Comparison of ENCODE assay signal across 15 mouse cellular contexts in genomic region chr14:118794196-118794595, GRCm38 (mm10). TPM values are rescaled to one million over a fixed set of nuclear protein-coding genes. Genes with fewer than 3 reads are reported as not detected.
DNase-seq lines count a peak whose midpoint lies in the region; ATAC-seq lines count a peak whose summit lies in the region.
"Had no signal": no experiment of that assay in that cellular context is flagged by ENCODE, and none has a peak within 500 bp of the region (broad histone marks: within the 10 kb centered on the region; RNA-seq: fewer than 3 reads in every experiment).

No protein-coding gene starts in this region.

- H3K9ac ChIP-seq in kidney, embryonic 14.5 days (ENCODE audit: low read depth, low read length), result no peak overlapping the region
- no peak overlapping the region for H3K9ac ChIP-seq in kidney, embryonic 16.5 days (replicated peaks; ENCODE audit: low read length)
- no peak overlapping the region for H3K9ac ChIP-seq in liver, embryonic 12.5 days
- H3K9ac ChIP-seq: embryonic facial prominence, embryonic 12.5 days; neural tube, embryonic 13.5 days had no signal

- H3K27ac ChIP-seq in kidney, embryonic 14.5 days (ENCODE audit: low read depth, low read length), result no peak overlapping the region
- H3K27ac ChIP-seq in kidney, embryonic 16.5 days (ENCODE audit: low read length), result no peak overlapping the region
- H3K27ac ChIP-seq in liver, embryonic 12.5 days, result peak overlapping the region; percentile 100
- H3K27ac ChIP-seq: embryonic facial prominence, embryonic 12.5 days; neural tube, embryonic 13.5 days had no signal

- WGBS in kidney, embryonic 14.5 days, result 64% methylated on average over 1 of the region's 1 CpGs
- WGBS in kidney, embryonic 16.5 days, result 63% methylated on average over 1 of the region's 1 CpGs
- 35% methylated on average over 1 of the region's 1 CpGs for WGBS in liver, embryonic 12.5 days (ENCODE audit: insufficient replicate concordance)

- no peak overlapping the region for H3K4me2 ChIP-seq in kidney, embryonic 14.5 days (replicated peaks; ENCODE audit: low read depth, low read length)
- no peak overlapping the region for H3K4me2 ChIP-seq in kidney, embryonic 16.5 days (replicated peaks; ENCODE audit: low read depth, low read length)
- no peak overlapping the region for H3K4me2 ChIP-seq in liver, embryonic 12.5 days
- H3K4me2 ChIP-seq: embryonic facial prominence, embryonic 12.5 days; heart, embryonic 11.5 days; neural tube, embryonic 13.5 days had no signal

- H3K4me3 ChIP-seq in kidney, embryonic 14.5 days (ENCODE audit: low read length), result no peak overlapping the region
- H3K4me3 ChIP-seq in kidney, embryonic 16.5 days (ENCODE audit: low read length), result no peak overlapping the region
- H3K4me3 ChIP-seq in liver, embryonic 12.5 days, result no peak overlapping the region
- H3K4me3 ChIP-seq: embryonic facial prominence, embryonic 12.5 days; megakaryocyte, embryonic 14.5 days; neural tube, embryonic 13.5 days had no signal

- ATAC-seq in kidney, embryonic 14.5 days (ENCODE audit: low FRiP score, low TSS enrichment), result 0 out of 2 replicates have a peak, but pooled peaks have one; percentile 50
- no peak for ATAC-seq in kidney, embryonic 16.5 days (ENCODE audit: low FRiP score, low TSS enrichment)
- ATAC-seq in liver, embryonic 12.5 days, result no peak
- ATAC-seq: lung, postnatal 0 days had no signal

- H3K36me3 ChIP-seq in kidney, embryonic 14.5 days (ENCODE audit: control insufficient read depth, insufficient read depth, low read length), result no peaks in the 10 kb centered on the region
- no peaks in the 10 kb centered on the region for H3K36me3 ChIP-seq in kidney, embryonic 16.5 days (ENCODE audit: insufficient read depth, low read length)
- H3K36me3 ChIP-seq in liver, embryonic 12.5 days, result no peaks in the 10 kb centered on the region
- H3K36me3 ChIP-seq: embryonic facial prominence, embryonic 12.5 days; neural tube, embryonic 13.5 days had no signal

- peak; percentile 62 for DNase-seq in ZHBTc4 (ENCODE audit: low read depth, low spot score)
- DNase-seq in naive thymus-derived CD4-positive, alpha-beta T cell, adult 2 months (ENCODE audit: low read depth), result peak; percentile 9
- no peak for DNase-seq in adrenal gland, adult (ENCODE audit: inconsistent age in 2 of 2, low spot score in 1 of 2)
- no peak for DNase-seq in cerebellum, adult 9-10 months
- DNase-seq: adrenal gland, adult 2 months; cerebellum, adult 2 months; gastrocnemius, postnatal 14 days had no signal

- H3K9me3 ChIP-seq in kidney, embryonic 14.5 days (ENCODE audit: control insufficient read depth, low read length), result no peaks in the 10 kb centered on the region
- H3K9me3 ChIP-seq in kidney, embryonic 16.5 days (ENCODE audit: low read length), result no peaks in the 10 kb centered on the region
- no peaks in the 10 kb centered on the region for H3K9me3 ChIP-seq in liver, embryonic 12.5 days (replicated peaks)
- H3K9me3 ChIP-seq: embryonic facial prominence, embryonic 12.5 days; megakaryocyte, embryonic 14.5 days; neural tube, embryonic 13.5 days had no signal

- H3K4me1 ChIP-seq in kidney, embryonic 14.5 days (ENCODE audit: control insufficient read depth, insufficient read depth, low read length), result no peaks in the 10 kb centered on the region
- H3K4me1 ChIP-seq in kidney, embryonic 16.5 days (ENCODE audit: insufficient read depth, low read length), result peaks cover 3% of the 10 kb centered on the region; the same call in 1 of the 2 replicates
- H3K4me1 ChIP-seq in liver, embryonic 12.5 days, result peaks cover 84% of the 10 kb centered on the region

- no peaks in the 10 kb centered on the region for H3K27me3 ChIP-seq in kidney, embryonic 14.5 days (ENCODE audit: control insufficient read depth, insufficient read depth, low read length)
- no peaks in the 10 kb centered on the region for H3K27me3 ChIP-seq in kidney, embryonic 16.5 days (ENCODE audit: insufficient read depth, low read length)
- H3K27me3 ChIP-seq in liver, embryonic 12.5 days (replicated peaks), result no peaks in the 10 kb centered on the region
- H3K27me3 ChIP-seq: embryonic facial prominence, embryonic 12.5 days; neural tube, embryonic 13.5 days had no signal

RNA-seq across cellular contexts. Expression of gene Cldn10, which starts 6.5 kb away (rescaled TPM):
- 7.3 and 12.2 TPM in 2 replicates for polyA plus RNA-seq in kidney, embryonic 14.5 days (2014; fragmentation: Nextera tagmentation; extraction: Ambion mirVana)
- 41.3 and 49.3 TPM in 2 replicates for polyA plus RNA-seq in kidney, embryonic 16.5 days (2015; fragmentation: Nextera tagmentation; extraction: Ambion mirVana)
- 0.17 and 0.30 TPM in 2 replicates for polyA plus RNA-seq in liver, embryonic 12.5 days (2016; fragmentation: Nextera tagmentation; extraction: Ambion mirVana)

Comparison
In these comparisons a context has a peak if more than half of its experiments do, and no peak if none do; other contexts are left out.
1. DNase-seq: peak in ZHBTc4 (single experiment) and naive thymus-derived CD4-positive, alpha-beta T cell, adult 2 months (single experiment); none in adrenal gland, adult (0 of 2) and cerebellum, adult 9-10 months (single experiment).